Mouse (Mus musculus): Measurements from ENCODE around the gene Med4. TPM values are rescaled to one million over a fixed set of nuclear protein-coding genes. Genes with fewer than 3 reads are reported as not detected.

Med4 gene
- 10 to 100 TPM; 21.4 to 23.9 TPM for total RNA-seq (2021)

- intact Hi-C loops (cut with DNase I) = loop anchor here (2.0 to 5.0 kb wide), 3 partner anchors 35 to 123 kb away; partner anchors contain the start of gene Itm2b
- peak; percentile 97 to 98 for DNase-seq
These were observed at the start of gene Med4 for GRCm38 (mm10) chr14:73509765-73510423. Med4 (plus strand) TSS chr14:73510025.

GRCm38 (mm10) chr14:73460514-73461134 lies 49.2 kb upstream of the Med4 start:
- intact Hi-C loops (cut with DNase I) = no loop called here
- no peak for DNase-seq

GRCm38 (mm10) chr14:73462211-73462610 lies 47.6 kb upstream of the Med4 start:
- DNase-seq = no peak
- intact Hi-C loops (cut with DNase I) = no loop called here

GRCm38 (mm10) chr14:73467697-73468096 lies 42.1 kb upstream of the Med4 start:
- no peak for DNase-seq
- intact Hi-C loops (cut with DNase I) = no loop called here

GRCm38 (mm10) chr14:73469506-73469905 lies 40.3 kb upstream of the Med4 start:
- DNase-seq = no peak
- intact Hi-C loops (cut with DNase I) = no loop called here

- intact Hi-C loops (cut with DNase I) = loop anchor here (5.0 kb wide), 1 partner anchor 98 kb away; no protein-coding TSS in a partner anchor
- DNase-seq = no peak
These were observed 39.2 kb upstream of the Med4 start for GRCm38 (mm10) chr14:73470593-73470992.

- DNase-seq = no peak
- intact Hi-C loops (cut with DNase I) = loop anchor here (2.0 to 5.0 kb wide), 2 partner anchors 21 to 100 kb away; no protein-coding TSS in a partner anchor
These were observed 37.6 kb upstream of the Med4 start for GRCm38 (mm10) chr14:73472205-73472604.

- intact Hi-C loops (cut with DNase I) = loop anchor here (2.0 to 5.0 kb wide), 6 partner anchors 23 to 367 kb away; partner anchors contain the start of gene Itm2b
- peak; percentile 71 to 76 for DNase-seq
These were observed 36.0 kb upstream of the Med4 start for GRCm38 (mm10) chr14:73473670-73474460.

GRCm38 (mm10) chr14:73474636-73475093 lies 35.2 kb upstream of the Med4 start:
- intact Hi-C loops (cut with DNase I) = loop anchor here (2.0 to 5.0 kb wide), 5 partner anchors 34 to 368 kb away; partner anchors contain the start of gene Itm2b
- DNase-seq = peak; percentile 25 to 56

GRCm38 (mm10) chr14:73475506-73475905 lies 34.3 kb upstream of the Med4 start:
- intact Hi-C loops (cut with DNase I) = loop anchor here (2.0 kb wide), 4 partner anchors 33 to 369 kb away; partner anchors contain the start of gene Itm2b
- peak; percentile 46 to 56 for DNase-seq

- intact Hi-C loops (cut with DNase I) = loop anchor here (1.0 kb wide), 1 partner anchor 27 kb away; no protein-coding TSS in a partner anchor
- DNase-seq = peak; percentile 18 to 20
These were observed 33.4 kb upstream of the Med4 start for GRCm38 (mm10) chr14:73476361-73476934.

GRCm38 (mm10) chr14:73477077-73477476 lies 32.7 kb upstream of the Med4 start:
- intact Hi-C loops (cut with DNase I) = no loop called here
- DNase-seq = peak in 1 of 2 experiments; percentile 14

GRCm38 (mm10) chr14:73478321-73478720 lies 31.5 kb upstream of the Med4 start:
- intact Hi-C loops (cut with DNase I) = no loop called here

GRCm38 (mm10) chr14:73479771-73480170 lies 30.1 kb upstream of the Med4 start:
- DNase-seq = no peak
- intact Hi-C loops (cut with DNase I) = no loop called here

More at GRCm38 (mm10) chr14:73478321-73478720, 31.5 kb upstream of the Med4 start:
- DNase-seq = no peak

- intact Hi-C loops (cut with DNase I) = no loop called here
- no peak for DNase-seq
These were observed 26.2 kb upstream of the Med4 start for GRCm38 (mm10) chr14:73483516-73484229.

- no peak for DNase-seq
- intact Hi-C loops (cut with DNase I) = no loop called here
These were observed 25.3 kb upstream of the Med4 start for GRCm38 (mm10) chr14:73484366-73485110.

GRCm38 (mm10) chr14:73486641-73487040 lies 23.2 kb upstream of the Med4 start:
- DNase-seq = no peak
- intact Hi-C loops (cut with DNase I) = loop anchor here (2.0 kb wide), 1 partner anchor 16 kb away; no protein-coding TSS in a partner anchor

- no peak for DNase-seq
- intact Hi-C loops (cut with DNase I) = no loop called here
These were observed 16.5 kb upstream of the Med4 start for GRCm38 (mm10) chr14:73493356-73493755.

GRCm38 (mm10) chr14:73494122-73494521 lies 15.7 kb upstream of the Med4 start:
- intact Hi-C loops (cut with DNase I) = no loop called here
- no peak for DNase-seq
